Mouse (Mus musculus): ENCODE data around the gene Slc52a3. TPM values are rescaled to one million over a fixed set of nuclear protein-coding genes. Genes with fewer than 3 reads are reported as not detected.

The Slc52a3 gene
- polyA plus RNA-seq, 1 experiment, result 0.60 TPM

GRCm38 (mm10) chr2:152010661-152011060, 14.3 kb downstream of the Slc52a3 start:
- no peak overlapping the region for H3K4me3 ChIP-seq (ENCODE audit: insufficient read depth, low read length)
- no peak for TF ChIP-seq CTCF (IDR thresholded peaks at IDR 0.05; ENCODE audit: borderline replicate concordance, insufficient read depth, low read length)
- TF ChIP-seq POLR2A (IDR thresholded peaks at IDR 0.05; ENCODE audit: low read depth, low read length), result no peak
- no peaks in the 10 kb centered on the region for H3K4me1 ChIP-seq (ENCODE audit: control insufficient read depth, insufficient read depth, low read length)
- no peak overlapping the region for H3K27ac ChIP-seq (ENCODE audit: insufficient read depth, low read length)

DNA sequence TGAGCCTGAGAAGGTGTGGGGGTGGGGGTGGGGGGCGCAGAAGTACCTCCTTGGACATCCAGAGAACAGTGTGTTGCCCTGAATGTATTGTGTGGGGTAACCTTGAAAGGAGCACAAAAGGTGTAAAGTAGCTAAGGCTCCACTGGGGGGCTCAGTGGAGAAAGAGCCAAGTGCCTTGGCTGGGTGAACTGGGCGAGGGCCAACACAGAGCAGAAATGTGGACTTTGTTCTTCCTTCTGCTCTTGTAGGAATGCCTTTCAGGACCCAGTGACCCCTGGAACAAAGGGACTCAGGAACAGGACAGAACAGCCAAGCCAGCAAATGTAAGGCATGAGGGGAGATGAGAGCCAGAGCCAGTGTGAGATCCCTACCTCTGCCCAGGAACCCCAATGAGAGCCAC, 15.4 kb downstream of the Slc52a3 start:
- Histone ChIP-seq H3K27ac (ENCODE audit: insufficient read depth, low read length) (no peak overlapping the region), H3K4me1 (ENCODE audit: control insufficient read depth, insufficient read depth, low read length) (no peaks in the 10 kb centered on the region), H3K4me3 (ENCODE audit: insufficient read depth, low read length) (no peak overlapping the region)

GRCm38 (mm10) chr2:152012222-152012621, 15.9 kb downstream of the Slc52a3 start:
- H3K4me3 ChIP-seq (ENCODE audit: insufficient read depth, low read length), result no peak overlapping the region
- no peaks in the 10 kb centered on the region for H3K4me1 ChIP-seq (ENCODE audit: control insufficient read depth, insufficient read depth, low read length)
- no peak for TF ChIP-seq CTCF (IDR thresholded peaks at IDR 0.05; ENCODE audit: borderline replicate concordance, insufficient read depth, low read length)
- no peak for TF ChIP-seq POLR2A (IDR thresholded peaks at IDR 0.05; ENCODE audit: low read depth, low read length)
- no peak overlapping the region for H3K27ac ChIP-seq (ENCODE audit: insufficient read depth, low read length)

More for the DNA sequence above, 15.4 kb downstream of the Slc52a3 start:
- TF ChIP-seq POLR2A (IDR thresholded peaks at IDR 0.05; ENCODE audit: low read depth, low read length) (no peak), CTCF (IDR thresholded peaks at IDR 0.05; ENCODE audit: borderline replicate concordance, insufficient read depth, low read length) (no peak)

GRCm38 (mm10) chr2:152012701-152013100, 16.4 kb downstream of the Slc52a3 start:
- TF ChIP-seq CTCF (IDR thresholded peaks at IDR 0.05; ENCODE audit: borderline replicate concordance, insufficient read depth, low read length) (no peak), POLR2A (IDR thresholded peaks at IDR 0.05; ENCODE audit: low read depth, low read length) (no peak)
- no peak overlapping the region for H3K27ac ChIP-seq (ENCODE audit: insufficient read depth, low read length)
- no peaks in the 10 kb centered on the region for H3K4me1 ChIP-seq (ENCODE audit: control insufficient read depth, insufficient read depth, low read length)
- H3K4me3 ChIP-seq (ENCODE audit: insufficient read depth, low read length), result no peak overlapping the region

DNA sequence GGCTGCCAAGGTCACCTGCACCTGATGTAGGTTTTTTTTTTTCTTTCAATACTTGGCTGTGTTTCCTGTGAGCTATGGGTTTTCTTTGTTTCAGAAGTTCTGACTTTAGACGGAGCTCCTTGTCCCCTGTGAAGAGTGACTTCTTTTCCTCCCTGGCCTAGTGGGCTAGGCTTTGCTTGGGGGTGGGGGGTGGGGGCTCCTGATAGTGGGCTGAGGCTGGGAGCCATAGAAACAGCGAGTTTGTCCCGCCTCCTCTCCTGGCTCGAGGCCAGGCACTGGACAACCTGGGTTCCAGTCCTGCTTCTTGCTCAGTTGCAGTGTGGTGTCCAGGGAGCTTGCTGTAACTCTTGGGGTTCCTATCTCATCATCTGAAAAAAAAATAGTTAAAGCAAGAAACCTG, 19.7 kb downstream of the Slc52a3 start:
- Histone ChIP-seq H3K4me1 (ENCODE audit: control insufficient read depth, insufficient read depth, low read length) (no peaks in the 10 kb centered on the region), H3K27ac (ENCODE audit: insufficient read depth, low read length) (no peak overlapping the region), H3K4me3 (ENCODE audit: insufficient read depth, low read length) (no peak overlapping the region)
- TF ChIP-seq POLR2A (IDR thresholded peaks at IDR 0.05; ENCODE audit: low read depth, low read length), result no peak
- TF ChIP-seq CTCF (IDR thresholded peaks at IDR 0.05; ENCODE audit: borderline replicate concordance, insufficient read depth, low read length), result no peak

DNA sequence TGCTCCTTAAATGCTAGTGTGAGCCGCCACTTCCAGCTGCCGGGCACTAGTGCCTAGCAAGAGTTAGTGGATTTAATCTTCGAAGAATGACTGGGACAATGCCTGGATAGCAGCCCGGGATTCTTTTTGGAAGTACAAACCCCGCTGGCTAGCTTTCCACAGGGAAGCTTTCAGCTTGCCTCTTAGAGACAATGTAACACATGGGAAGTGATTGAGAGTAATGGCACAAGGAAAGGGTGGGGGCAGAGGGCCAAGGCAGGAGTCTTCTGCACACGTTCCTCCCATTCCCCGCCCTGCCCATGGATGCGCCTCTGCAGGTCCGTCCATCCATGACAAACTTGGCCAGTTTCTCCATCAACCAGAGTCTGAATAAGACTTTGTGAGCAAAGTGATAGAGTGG, 20.4 kb downstream of the Slc52a3 start:
- no peak overlapping the region for H3K4me3 ChIP-seq (ENCODE audit: insufficient read depth, low read length)
- no peak for TF ChIP-seq POLR2A (IDR thresholded peaks at IDR 0.05; ENCODE audit: low read depth, low read length)
- H3K27ac ChIP-seq (ENCODE audit: insufficient read depth, low read length), result no peak overlapping the region
- H3K4me1 ChIP-seq (ENCODE audit: control insufficient read depth, insufficient read depth, low read length), result no peaks in the 10 kb centered on the region

DNA sequence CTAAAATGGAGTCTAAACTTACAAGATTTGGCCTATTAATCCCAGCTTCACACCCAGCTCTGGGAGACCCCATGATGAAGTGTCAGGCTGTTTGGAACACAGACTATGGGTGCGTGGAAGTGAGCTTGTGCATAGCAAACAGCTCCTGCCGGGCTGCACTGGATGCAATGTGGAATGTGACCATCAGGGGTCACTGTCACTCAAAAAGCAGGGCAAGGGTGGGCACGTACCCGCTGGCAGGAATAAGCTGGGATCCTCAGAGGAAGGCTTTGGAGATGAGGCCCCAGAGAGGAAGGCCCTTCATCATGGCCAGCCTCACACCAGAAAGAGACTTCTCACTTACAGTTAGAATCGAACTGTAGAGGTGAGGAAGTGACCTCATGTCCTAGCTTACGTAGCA, 23.9 kb downstream of the Slc52a3 start:
- Histone ChIP-seq H3K4me1 (ENCODE audit: control insufficient read depth, insufficient read depth, low read length) (no peaks in the 10 kb centered on the region), H3K27ac (ENCODE audit: insufficient read depth, low read length) (no peak overlapping the region), H3K4me3 (ENCODE audit: insufficient read depth, low read length) (no peak overlapping the region)
- TF ChIP-seq POLR2A (IDR thresholded peaks at IDR 0.05; ENCODE audit: low read depth, low read length) (no peak), CTCF (IDR thresholded peaks at IDR 0.05; ENCODE audit: borderline replicate concordance, insufficient read depth, low read length) (peak; percentile 36; the same call in 1 of the 2 replicates)

- H3K4me1 ChIP-seq (ENCODE audit: control insufficient read depth, insufficient read depth, low read length), result no peaks in the 10 kb centered on the region
- TF ChIP-seq POLR2A (IDR thresholded peaks at IDR 0.05; ENCODE audit: low read depth, low read length), result no peak
- no peak for TF ChIP-seq CTCF (IDR thresholded peaks at IDR 0.05; ENCODE audit: borderline replicate concordance, insufficient read depth, low read length)
Measured at GRCm38 (mm10) chr2:152022022-152022421, 25.7 kb downstream of the Slc52a3 start.

GRCm38 (mm10) chr2:152024883-152025422, 28.6 kb downstream of the Slc52a3 start:
- no peak for TF ChIP-seq CTCF (IDR thresholded peaks at IDR 0.05; ENCODE audit: borderline replicate concordance, insufficient read depth, low read length)
- TF ChIP-seq POLR2A (IDR thresholded peaks at IDR 0.05; ENCODE audit: low read depth, low read length), result no peak
- Histone ChIP-seq H3K27ac (ENCODE audit: insufficient read depth, low read length) (no peak overlapping the region), H3K4me1 (ENCODE audit: control insufficient read depth, insufficient read depth, low read length) (no peaks in the 10 kb centered on the region), H3K4me3 (ENCODE audit: insufficient read depth, low read length) (no peak overlapping the region)

More at GRCm38 (mm10) chr2:152022022-152022421, 25.7 kb downstream of the Slc52a3 start:
- Histone ChIP-seq H3K4me3 (ENCODE audit: insufficient read depth, low read length) (no peak overlapping the region), H3K27ac (ENCODE audit: insufficient read depth, low read length) (no peak overlapping the region)

- TF ChIP-seq CTCF (IDR thresholded peaks at IDR 0.05; ENCODE audit: borderline replicate concordance, insufficient read depth, low read length) (peak; percentile 88; the same call in 1 of the 2 replicates), POLR2A (IDR thresholded peaks at IDR 0.05; ENCODE audit: low read depth, low read length) (no peak)
- no peaks in the 10 kb centered on the region for H3K4me1 ChIP-seq (ENCODE audit: control insufficient read depth, insufficient read depth, low read length)
- peak overlapping the region; percentile 66 for H3K4me3 ChIP-seq (ENCODE audit: insufficient read depth, low read length)
- H3K27ac ChIP-seq (ENCODE audit: insufficient read depth, low read length), result no peak overlapping the region
Measured at GRCm38 (mm10) chr2:152029252-152030082, 33.2 kb downstream of the Slc52a3 start.

All from embryonic fibroblast, embryonic 13.5 days (primary cell).